Mouse (Mus musculus): ENCODE results near the gene Cdk19. TPM values are rescaled to one million over a fixed set of nuclear protein-coding genes. Genes with fewer than 3 reads are reported as not detected.
"Not testable (repeated sequence)": the region's sequence is repeated elsewhere in the genome, so short reads cannot be mapped to it uniquely, and the experiment has no call there.

Cdk19 gene
- polyA plus RNA-seq, 1 experiment from 2014 or later: 7.3 TPM

- ATAC-seq (replicated peaks; ENCODE audit: low FRiP score, low read depth) (peak; percentile 75), DNase-seq (ENCODE audit: low spot score) (peak; percentile 15)
Observed at GRCm38 (mm10) chr10:40499314-40500252, 160.2 kb downstream of the Cdk19 start.

GRCm38 (mm10) chr10:40500723-40501245, 161.4 kb downstream of the Cdk19 start:
- no peak for DNase-seq (ENCODE audit: low spot score)
- no peaks in the 10 kb centered on the region for H3K36me3 ChIP-seq (ENCODE audit: insufficient read depth, low read length)
- no peak for ATAC-seq (replicated peaks; ENCODE audit: low FRiP score, low read depth)
- no peak overlapping the region for H3K4me2 ChIP-seq (ENCODE audit: low read length)
- H3K27ac ChIP-seq: no peak overlapping the region
- H3K9ac ChIP-seq (ENCODE audit: low read depth, low read length): no peak overlapping the region
- WGBS: 92% methylated on average over 7 of the region's 7 CpGs
- H3K27me3 ChIP-seq (ENCODE audit: insufficient read depth, low read length): no peaks in the 10 kb centered on the region
- no peaks in the 10 kb centered on the region for H3K9me3 ChIP-seq (replicated peaks; ENCODE audit: low read length)
- TF ChIP-seq CTCF (IDR thresholded peaks at IDR 0.05; ENCODE audit: low read depth): no peak
- peaks cover 3% of the 10 kb centered on the region; the same call in 1 of the 2 replicates for H3K4me1 ChIP-seq (replicated peaks; ENCODE audit: insufficient read depth, low read length)
- no peak overlapping the region for H3K4me3 ChIP-seq (replicated peaks; ENCODE audit: low read depth, low read length)

More at GRCm38 (mm10) chr10:40499314-40500252, 160.2 kb downstream of the Cdk19 start:
- Histone ChIP-seq H3K27me3 (ENCODE audit: insufficient read depth, low read length) (no peaks in the 10 kb centered on the region), H3K36me3 (ENCODE audit: insufficient read depth, low read length) (no peaks in the 10 kb centered on the region), H3K9ac (ENCODE audit: low read depth, low read length) (no peak overlapping the region), H3K27ac (peak overlapping the region; percentile 1; the same call in 1 of the 2 replicates), H3K4me2 (ENCODE audit: low read length) (no peak overlapping the region), H3K4me1 (replicated peaks; ENCODE audit: insufficient read depth, low read length) (peaks cover 3% of the 10 kb centered on the region; the same call in 1 of the 2 replicates), H3K9me3 (replicated peaks; ENCODE audit: low read length) (no peaks in the 10 kb centered on the region), H3K4me3 (replicated peaks; ENCODE audit: low read depth, low read length) (no peak overlapping the region)
- 40% methylated on average over 18 of the region's 18 CpGs for WGBS
- no peak for TF ChIP-seq CTCF (IDR thresholded peaks at IDR 0.05; ENCODE audit: low read depth)

GRCm38 (mm10) chr10:40502734-40503133, 163.4 kb downstream of the Cdk19 start:
- Histone ChIP-seq H3K27ac (no peak overlapping the region), H3K4me3 (replicated peaks; ENCODE audit: low read depth, low read length) (no peak overlapping the region), H3K4me1 (replicated peaks; ENCODE audit: insufficient read depth, low read length) (peaks cover 3% of the 10 kb centered on the region; the same call in 1 of the 2 replicates), H3K27me3 (ENCODE audit: insufficient read depth, low read length) (no peaks in the 10 kb centered on the region), H3K9ac (ENCODE audit: low read depth, low read length) (no peak overlapping the region), H3K36me3 (ENCODE audit: insufficient read depth, low read length) (no peaks in the 10 kb centered on the region), H3K9me3 (replicated peaks; ENCODE audit: low read length) (no peaks in the 10 kb centered on the region), H3K4me2 (ENCODE audit: low read length) (no peak overlapping the region)
- WGBS: 81% methylated on average over 3 of the region's 3 CpGs
- TF ChIP-seq CTCF (IDR thresholded peaks at IDR 0.05; ENCODE audit: low read depth): no peak
- no peak for ATAC-seq (replicated peaks; ENCODE audit: low FRiP score, low read depth)
- no peak for DNase-seq (ENCODE audit: low spot score)

DNA sequence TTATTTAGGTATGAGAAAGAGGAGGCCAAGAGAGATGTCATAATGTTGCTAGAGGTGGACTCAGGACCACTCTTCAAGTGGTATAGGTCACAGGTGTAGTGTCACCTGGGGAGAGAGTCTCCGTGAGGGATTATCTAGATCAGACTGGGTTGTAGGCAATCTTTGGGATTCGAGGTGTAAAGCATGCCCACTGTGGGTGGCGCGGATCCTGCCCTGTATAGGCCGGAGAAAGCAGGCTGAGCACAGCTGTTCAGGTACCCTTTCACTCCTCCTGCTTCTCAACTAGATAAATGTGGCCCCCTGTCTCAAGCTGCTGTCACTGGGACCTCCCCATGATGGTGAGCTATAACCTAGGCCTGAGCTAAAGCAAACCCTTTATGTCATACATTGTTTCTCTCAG, 171.0 kb downstream of the Cdk19 start:
- H3K4me3 ChIP-seq (replicated peaks; ENCODE audit: low read depth, low read length): no peak overlapping the region
- ATAC-seq (replicated peaks; ENCODE audit: low FRiP score, low read depth) (no peak), DNase-seq (ENCODE audit: low spot score) (no peak)
- WGBS: 93% methylated on average over 5 of the region's 5 CpGs
- no peaks in the 10 kb centered on the region for H3K9me3 ChIP-seq (replicated peaks; ENCODE audit: low read length)
- H3K9ac ChIP-seq (ENCODE audit: low read depth, low read length): no peak overlapping the region
- H3K4me1 ChIP-seq (replicated peaks; ENCODE audit: insufficient read depth, low read length): no peaks in the 10 kb centered on the region
- no peak overlapping the region for H3K27ac ChIP-seq
- H3K36me3 ChIP-seq (ENCODE audit: insufficient read depth, low read length): no peaks in the 10 kb centered on the region
- H3K4me2 ChIP-seq (ENCODE audit: low read length): no peak overlapping the region
- H3K27me3 ChIP-seq (ENCODE audit: insufficient read depth, low read length): no peaks in the 10 kb centered on the region
- TF ChIP-seq CTCF (IDR thresholded peaks at IDR 0.05; ENCODE audit: low read depth): no peak

GRCm38 (mm10) chr10:40511221-40511677, 171.9 kb downstream of the Cdk19 start:
- ATAC-seq (replicated peaks; ENCODE audit: low FRiP score, low read depth) (no peak), DNase-seq (ENCODE audit: low spot score) (no peak)
- H3K4me1 ChIP-seq (replicated peaks; ENCODE audit: insufficient read depth, low read length): no peaks in the 10 kb centered on the region
- H3K4me3 ChIP-seq (replicated peaks; ENCODE audit: low read depth, low read length): no peak overlapping the region
- 73% methylated on average over 8 of the region's 8 CpGs for WGBS
- no peaks in the 10 kb centered on the region for H3K9me3 ChIP-seq (replicated peaks; ENCODE audit: low read length)
- no peak overlapping the region for H3K9ac ChIP-seq (ENCODE audit: low read depth, low read length)
- H3K4me2 ChIP-seq (ENCODE audit: low read length): no peak overlapping the region
- no peak for TF ChIP-seq CTCF (IDR thresholded peaks at IDR 0.05; ENCODE audit: low read depth)
- H3K36me3 ChIP-seq (ENCODE audit: insufficient read depth, low read length): no peaks in the 10 kb centered on the region
- H3K27ac ChIP-seq: no peak overlapping the region
- no peaks in the 10 kb centered on the region for H3K27me3 ChIP-seq (ENCODE audit: insufficient read depth, low read length)

GRCm38 (mm10) chr10:40512185-40512584, 172.8 kb downstream of the Cdk19 start:
- Histone ChIP-seq H3K36me3 (ENCODE audit: insufficient read depth, low read length) (no peaks in the 10 kb centered on the region), H3K4me3 (replicated peaks; ENCODE audit: low read depth, low read length) (no peak overlapping the region), H3K27me3 (ENCODE audit: insufficient read depth, low read length) (no peaks in the 10 kb centered on the region), H3K27ac (no peak overlapping the region), H3K4me2 (ENCODE audit: low read length) (no peak overlapping the region), H3K9me3 (replicated peaks; ENCODE audit: low read length) (no peaks in the 10 kb centered on the region), H3K4me1 (replicated peaks; ENCODE audit: insufficient read depth, low read length) (no peaks in the 10 kb centered on the region), H3K9ac (ENCODE audit: low read depth, low read length) (no peak overlapping the region)
- ATAC-seq (replicated peaks; ENCODE audit: low FRiP score, low read depth): no peak
- no peak for DNase-seq (ENCODE audit: low spot score)
- 97% methylated on average over 6 of the region's 6 CpGs for WGBS
- TF ChIP-seq CTCF (IDR thresholded peaks at IDR 0.05; ENCODE audit: low read depth): no peak

GRCm38 (mm10) chr10:40512996-40513395, 173.6 kb downstream of the Cdk19 start:
- H3K9me3 ChIP-seq (replicated peaks; ENCODE audit: low read length): not testable (repeated sequence)

More at GRCm38 (mm10) chr10:40512996-40513395, 173.6 kb downstream of the Cdk19 start:
- not testable (repeated sequence) for H3K4me1 ChIP-seq (replicated peaks; ENCODE audit: insufficient read depth, low read length); DNase-seq (ENCODE audit: low spot score); H3K4me2 ChIP-seq (ENCODE audit: low read length); H3K36me3 ChIP-seq (ENCODE audit: insufficient read depth, low read length); H3K27me3 ChIP-seq (ENCODE audit: insufficient read depth, low read length); H3K4me3 ChIP-seq (replicated peaks; ENCODE audit: low read depth, low read length); H3K9ac ChIP-seq (ENCODE audit: low read depth, low read length); ATAC-seq (replicated peaks; ENCODE audit: low FRiP score, low read depth); H3K27ac ChIP-seq
- WGBS: 92% methylated on average over 7 of the region's 7 CpGs

Measured in kidney, postnatal 0 days (tissue).